Mouse (Mus musculus) kidney, embryonic 14.5 days (tissue): ENCODE data around the gene 4930452B06Rik. TPM values are rescaled to one million over a fixed set of nuclear protein-coding genes. Genes with fewer than 3 reads are reported as not detected.
A peak's percentile ranks its signal among the peaks of the same experiment; 100 is the strongest.
"Not testable (repeated sequence)": the region's sequence is repeated elsewhere in the genome, so short reads cannot be mapped to it uniquely, and the experiment has no call there.

Experiments used
- ATAC-seq: fragments of 200-750 bp; cut with Nextera tagmentation; 2 replicates; pipeline ENCODE4 v1.8.0; 2017; ENCODE audit warnings: moderate number of reproducible peaks, mild to moderate bottlenecking, moderate TSS enrichment, moderate library complexity; ENCODE audit not compliant: low FRiP score, low TSS enrichment
- H3K27ac ChIP-seq: fragments of 300-500 bp; sonication (generic); 2 replicates; pipeline ENCODE4 v1.5.1; 2014; ENCODE audit warnings: low read depth, mild to moderate bottlenecking, low read length, moderate library complexity, mixed read lengths
- H3K27me3 ChIP-seq: fragments of 300-500 bp; sonication (generic); 2 replicates; pipeline ENCODE4 v1.6.1; 2014; ENCODE audit warnings: mild to moderate bottlenecking, low read length; ENCODE audit not compliant: control insufficient read depth, insufficient read depth
- H3K36me3 ChIP-seq: fragments of 300-500 bp; sonication (generic); 2 replicates; pipeline ENCODE4 v1.6.1; 2014; ENCODE audit warnings: low read length, mixed read lengths; ENCODE audit not compliant: control insufficient read depth, insufficient read depth
- H3K4me1 ChIP-seq: fragments of 300-500 bp; sonication (generic); 2 replicates; pipeline ENCODE4 v1.6.1; 2014; ENCODE audit warnings: low read length, mixed read lengths; ENCODE audit not compliant: control insufficient read depth, insufficient read depth
- H3K4me2 ChIP-seq: fragments of 300-500 bp; sonication (generic); replicated peaks from 2 replicates; pipeline ENCODE4 v1.6.1; 2014; ENCODE audit warnings: low read depth, mild to moderate bottlenecking, low read length
- H3K4me3 ChIP-seq: fragments of 300-500 bp; sonication (generic); 2 replicates; pipeline ENCODE4 v1.5.1; 2014; ENCODE audit warnings: mild to moderate bottlenecking, low read length
- H3K9ac ChIP-seq: fragments of 300-500 bp; sonication (generic); 2 replicates; pipeline ENCODE4 v1.6.1; 2014; ENCODE audit warnings: low read depth, mild to moderate bottlenecking, low read length, moderate library complexity
- H3K9me3 ChIP-seq: fragments of 300-500 bp; sonication (generic); 2 replicates; pipeline ENCODE4 v1.6.1; 2016; ENCODE audit warnings: low read length; ENCODE audit not compliant: control insufficient read depth
- WGBS: fragments of 180-500 bp; shearing (Covaris S2); extraction: QIAGEN DNeasy Blood & Tissue Kit; methylation state at CpG from one replicate; pipeline ENCODE4 v1.1.7; 2014; 5-methylcytosine and 5-hydroxymethylcytosine counted together
- polyA plus RNA-seq: library from polyadenylated mRNA; unstranded; fragments of >200 nt; fragmentation: Nextera tagmentation; extraction: Ambion mirVana; gene quantifications from 2 replicates; pipeline ENCODE4 v1.2.1, GENCODE M21; 2014

Gene 4930452B06Rik
- polyA plus RNA-seq, 1 experiment from 2014 or later = 11.8 TPM

DNA sequence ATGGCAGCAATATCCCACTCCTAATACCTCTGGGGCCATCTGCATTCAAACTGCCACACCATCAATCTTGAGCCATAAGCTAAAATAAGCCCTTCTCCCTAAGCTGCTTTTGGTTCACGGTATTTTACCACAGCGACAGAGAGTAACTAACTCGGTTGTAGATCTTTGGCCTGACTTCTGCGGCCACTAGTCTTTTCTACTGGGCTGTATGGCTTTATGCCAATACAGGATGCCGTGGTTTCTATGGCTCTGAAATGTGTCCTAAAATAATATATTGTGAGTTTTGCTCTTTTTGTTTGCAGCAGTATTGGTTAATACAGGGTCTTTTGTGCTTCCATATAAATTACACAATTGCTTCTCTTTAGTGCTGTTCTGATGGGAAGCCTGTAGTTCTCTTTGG is 37.6 kb downstream of the 4930452B06Rik start:
- H3K4me2 ChIP-seq = no peak overlapping the region
- ATAC-seq = no peak
- H3K4me1 ChIP-seq = no peaks in the 10 kb centered on the region
- H3K9me3 ChIP-seq = no peaks in the 10 kb centered on the region
- 63% methylated on average over 5 of the region's 5 CpGs for WGBS
- H3K4me3 ChIP-seq = no peak overlapping the region
- no peaks in the 10 kb centered on the region for H3K27me3 ChIP-seq
- no peaks in the 10 kb centered on the region for H3K36me3 ChIP-seq
- no peak overlapping the region for H3K27ac ChIP-seq
- no peak overlapping the region for H3K9ac ChIP-seq

- no peak overlapping the region for H3K9ac ChIP-seq
- no peaks in the 10 kb centered on the region for H3K4me1 ChIP-seq
- H3K4me3 ChIP-seq = no peak overlapping the region
- H3K4me2 ChIP-seq = no peak overlapping the region
- no peak for ATAC-seq
- 88% methylated on average over 4 of the region's 4 CpGs for WGBS
- H3K36me3 ChIP-seq = no peaks in the 10 kb centered on the region
- no peak overlapping the region for H3K27ac ChIP-seq
- no peaks in the 10 kb centered on the region for H3K9me3 ChIP-seq
- H3K27me3 ChIP-seq = no peaks in the 10 kb centered on the region
Observed at GRCm38 (mm10) chr14:8627481-8627880, 38.6 kb downstream of the 4930452B06Rik start.

DNA sequence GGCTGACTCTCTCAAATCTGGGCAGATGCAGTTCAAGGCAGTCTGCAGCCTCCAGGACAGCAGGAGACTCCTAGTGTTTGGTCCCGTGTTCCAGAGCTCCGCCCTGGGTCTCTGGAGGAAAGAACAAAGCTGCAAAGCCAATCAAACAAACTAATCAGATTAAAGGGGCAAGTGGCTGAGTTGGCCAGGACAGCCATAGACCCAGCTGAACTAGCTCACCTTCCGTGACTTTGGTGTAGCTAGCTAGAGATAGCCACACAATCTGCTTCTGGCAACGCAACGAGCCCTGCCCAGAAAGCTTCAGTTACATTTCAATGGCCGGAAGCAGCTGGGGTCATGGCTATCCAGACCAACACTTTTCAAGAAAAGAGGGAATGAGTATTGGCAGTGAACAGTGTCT is 44.9 kb downstream of the 4930452B06Rik start:
- H3K4me2 ChIP-seq = no peak overlapping the region
- H3K27ac ChIP-seq = no peak overlapping the region
- WGBS = 54% methylated on average over 6 of the region's 6 CpGs
- ATAC-seq = no peak
- no peak overlapping the region for H3K4me3 ChIP-seq
- H3K9me3 ChIP-seq = no peaks in the 10 kb centered on the region
- H3K4me1 ChIP-seq = no peaks in the 10 kb centered on the region
- no peaks in the 10 kb centered on the region for H3K27me3 ChIP-seq
- no peak overlapping the region for H3K9ac ChIP-seq
- H3K36me3 ChIP-seq = no peaks in the 10 kb centered on the region

DNA sequence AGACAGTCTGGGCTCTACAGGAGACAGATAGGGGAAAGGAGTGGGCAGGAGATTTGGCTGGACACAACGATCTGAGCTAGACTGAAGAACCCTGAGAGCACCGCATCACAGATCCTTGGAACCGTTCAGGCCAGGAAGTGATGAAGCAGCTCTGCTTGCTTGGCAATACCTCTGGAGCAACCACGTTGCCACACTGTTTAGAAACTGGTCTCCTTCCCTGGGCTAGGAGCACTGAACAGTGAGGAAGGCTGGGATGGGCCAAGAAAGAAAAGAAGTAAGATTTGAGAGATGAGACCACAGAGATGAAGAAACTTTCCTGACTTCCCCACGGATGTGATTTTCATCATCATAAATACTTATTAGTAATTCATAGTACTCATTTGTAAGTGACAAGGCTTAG is 45.5 kb downstream of the 4930452B06Rik start:
- Histone ChIP-seq H3K4me3 (no peak overlapping the region), H3K4me2 (no peak overlapping the region), H3K4me1 (no peaks in the 10 kb centered on the region), H3K27ac (no peak overlapping the region), H3K27me3 (no peaks in the 10 kb centered on the region), H3K36me3 (no peaks in the 10 kb centered on the region), H3K9ac (no peak overlapping the region), H3K9me3 (no peaks in the 10 kb centered on the region)
- 85% methylated on average over 5 of the region's 5 CpGs for WGBS
- no peak for ATAC-seq

GRCm38 (mm10) chr14:8615636-8616035 is 50.4 kb downstream of the 4930452B06Rik start:
- 59% methylated on average over 7 of the region's 7 CpGs for WGBS
- Histone ChIP-seq H3K27me3 (no peaks in the 10 kb centered on the region), H3K27ac (no peak overlapping the region), H3K9me3 (no peaks in the 10 kb centered on the region), H3K4me2 (no peak overlapping the region), H3K4me1 (no peaks in the 10 kb centered on the region), H3K9ac (no peak overlapping the region), H3K36me3 (no peaks in the 10 kb centered on the region), H3K4me3 (no peak overlapping the region)
- ATAC-seq = no peak

DNA sequence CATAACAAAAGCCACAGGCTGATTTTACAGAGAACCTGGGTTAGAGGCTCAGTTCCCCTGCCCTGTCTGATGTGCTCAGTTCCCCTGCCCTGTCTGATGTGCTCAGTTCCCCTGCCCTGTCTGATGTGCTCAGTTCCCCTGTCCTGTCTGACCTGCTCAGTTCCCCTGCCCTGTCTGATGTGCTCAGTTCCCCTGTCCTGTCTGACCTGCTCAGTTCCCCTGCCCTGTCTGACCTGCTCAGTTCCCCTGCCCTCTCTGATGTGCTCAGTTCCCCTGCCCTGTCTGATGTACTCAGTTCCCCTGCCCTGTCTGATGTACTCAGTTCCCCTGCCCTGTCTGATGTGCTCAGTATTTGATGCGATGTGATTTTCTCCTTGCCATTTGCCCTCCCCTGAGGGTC is 51.6 kb downstream of the 4930452B06Rik start:
- not testable (repeated sequence) for H3K27me3 ChIP-seq, H3K4me1 ChIP-seq, ATAC-seq, H3K9me3 ChIP-seq, H3K36me3 ChIP-seq, H3K9ac ChIP-seq, H3K4me3 ChIP-seq, H3K4me2 ChIP-seq, H3K27ac ChIP-seq
- 81% methylated on average over 1 of the region's 1 CpGs for WGBS

GRCm38 (mm10) chr14:8612080-8612479 is 54.0 kb downstream of the 4930452B06Rik start:
- H3K4me1 ChIP-seq = no peaks in the 10 kb centered on the region
- no peaks in the 10 kb centered on the region for H3K27me3 ChIP-seq
- no peak for ATAC-seq
- H3K36me3 ChIP-seq = no peaks in the 10 kb centered on the region
- H3K9ac ChIP-seq = no peak overlapping the region
- no peak overlapping the region for H3K4me2 ChIP-seq
- H3K9me3 ChIP-seq = no peaks in the 10 kb centered on the region
- H3K27ac ChIP-seq = no peak overlapping the region
- no peak overlapping the region for H3K4me3 ChIP-seq

DNA sequence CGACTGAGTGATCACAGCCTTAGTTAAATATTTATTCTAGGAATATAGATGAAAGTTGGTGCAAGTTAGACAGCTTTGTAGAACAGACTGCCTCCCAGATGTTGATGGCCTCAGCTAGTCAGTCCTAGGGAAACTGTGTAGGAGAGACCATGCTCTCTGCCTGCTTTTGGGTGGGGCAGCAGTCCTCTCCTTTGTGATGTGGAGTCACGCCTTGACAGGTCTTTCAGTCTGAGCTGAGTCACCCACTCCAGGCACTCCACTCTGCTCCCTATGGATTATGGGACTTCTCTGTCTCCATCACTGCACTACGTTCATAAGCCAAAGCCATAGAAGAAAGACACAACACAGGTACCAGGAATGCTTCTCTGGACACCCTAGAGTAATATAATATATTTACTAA is 55.9 kb downstream of the 4930452B06Rik start:
- Histone ChIP-seq H3K36me3 (no peaks in the 10 kb centered on the region), H3K27me3 (no peaks in the 10 kb centered on the region), H3K9me3 (no peaks in the 10 kb centered on the region), H3K4me3 (no peak overlapping the region), H3K9ac (no peak overlapping the region), H3K27ac (no peak overlapping the region), H3K4me2 (no peak overlapping the region), H3K4me1 (no peaks in the 10 kb centered on the region)
- no peak for ATAC-seq
- 83% methylated on average over 3 of the region's 3 CpGs for WGBS

- Histone ChIP-seq H3K4me1 (no peaks in the 10 kb centered on the region), H3K27me3 (no peaks in the 10 kb centered on the region), H3K36me3 (no peaks in the 10 kb centered on the region), H3K9ac (no peak overlapping the region), H3K4me2 (no peak overlapping the region), H3K4me3 (no peak overlapping the region), H3K9me3 (no peaks in the 10 kb centered on the region), H3K27ac (no peak overlapping the region)
- ATAC-seq = peak; percentile 88; the same call in 1 of the 2 replicates
- WGBS = 5% methylated on average over 3 of the region's 3 CpGs
Observed at GRCm38 (mm10) chr14:8608559-8609171, 57.4 kb downstream of the 4930452B06Rik start.
